Mouse (Mus musculus) brain, embryonic 14.5 days (tissue): ENCODE results near the gene Ssxa1. TPM values are rescaled to one million over a fixed set of nuclear protein-coding genes. Genes with fewer than 3 reads are reported as not detected.
"Not testable (repeated sequence)": the region's sequence is repeated elsewhere in the genome, so short reads cannot be mapped to it uniquely, and the experiment has no call there.

Source experiments
- DNase-seq: peaks from one replicate; pipeline ENCODE4 v3.0.0-alpha.2; 2011; ENCODE audit warnings: low read depth
- CTCF ChIP-seq: fragments of 200-500 bp; IDR thresholded peaks from 2 replicates; pipeline ENCODE4 v1.5.1; 2012; ENCODE audit warnings: inconsistent platforms, mild to moderate bottlenecking, moderate library complexity, borderline replicate concordance; ENCODE audit not compliant: insufficient read depth, insufficient read length; ENCODE audit errors: extremely low read depth
- POLR2A ChIP-seq: fragments of 200-500 bp; IDR thresholded peaks from 2 replicates; pipeline ENCODE4 v1.6.1; 2012; ENCODE audit warnings: mild to moderate bottlenecking, inconsistent platforms, borderline replicate concordance; ENCODE audit not compliant: poor library complexity, insufficient read depth, insufficient read length, severe bottlenecking; ENCODE audit errors: extremely low read depth
- polyA plus RNA-seq: library from polyadenylated mRNA; depleted of rRNA; stranded (reverse); fragments of >200 nt; gene quantifications from 2 replicates; pipeline ENCODE4 v1.2.3, GENCODE M21; 2012; rRNA removed

The Ssxa1 gene
- not detected in 2 replicates for polyA plus RNA-seq

GRCm38 (mm10) chrX:21115520-21115919 lies at the start of gene Ssxa1:
Gene Ssxa1, plus strand, starts transcription at chrX:21115820.
- DNase-seq = no peak
- TF ChIP-seq CTCF = no peak

GRCm38 (mm10) chrX:21068106-21068505 lies 47.5 kb upstream of the Ssxa1 start, which contains the start of gene Spaca5:
Gene Spaca5, plus strand, starts transcription at chrX:21068406.
- DNase-seq = no peak
- TF ChIP-seq CTCF = no peak
- no peak for TF ChIP-seq POLR2A

GRCm38 (mm10) chrX:21088645-21088982 lies 27.0 kb upstream of the Ssxa1 start:
- no peak for TF ChIP-seq CTCF
- TF ChIP-seq POLR2A = no peak
- DNase-seq = no peak

GRCm38 (mm10) chrX:21088983-21089866 lies 26.4 kb upstream of the Ssxa1 start, which contains the start of gene Zfp300:
Gene Zfp300, minus strand, starts transcription at chrX:21089527.
- peak; percentile 91 for DNase-seq
- TF ChIP-seq CTCF (no peak), POLR2A (no peak)

- no peak for DNase-seq
- no peak for TF ChIP-seq CTCF
Measured at GRCm38 (mm10) chrX:21089867-21090239, 25.8 kb upstream of the Ssxa1 start.

GRCm38 (mm10) chrX:21146675-21147074 lies 31.1 kb downstream of the Ssxa1 start:
- not testable (repeated sequence) for DNase-seq

Other genes starting within 250 kb of the Ssxa1 start
- gene Timp1, start 245.7 kb upstream of the Ssxa1 start, polyA plus RNA-seq = 3.9 and 5.9 TPM in 2 replicates
- gene Syn1, start 194.8 kb upstream of the Ssxa1 start, polyA plus RNA-seq = 28.2 and 68.1 TPM in 2 replicates
- 25.4 and 33.6 TPM in 2 replicates for gene Cfp, start 184.3 kb upstream of the Ssxa1 start, polyA plus RNA-seq
- 36.4 and 40.7 TPM in 2 replicates for gene Elk1, start 165.2 kb upstream of the Ssxa1 start, polyA plus RNA-seq
- gene Uxt, start 153.8 kb upstream of the Ssxa1 start, polyA plus RNA-seq = 17.2 and 26.1 TPM in 2 replicates
- 7.4 and 7.9 TPM in 2 replicates for gene Zfp182, start 53.5 kb upstream of the Ssxa1 start, polyA plus RNA-seq
- not detected in 2 replicates for gene Spaca5, start 47.4 kb upstream of the Ssxa1 start, polyA plus RNA-seq
- gene Zfp300, start 26.3 kb upstream of the Ssxa1 start, polyA plus RNA-seq = 1.6 and 2.3 TPM in 2 replicates
- not detected in 2 replicates for gene Gm21876, start 59.8 kb downstream of the Ssxa1 start, polyA plus RNA-seq